Mouse (Mus musculus): ENCODE results near the gene Pigm. TPM values are rescaled to one million over a fixed set of nuclear protein-coding genes. Genes with fewer than 3 reads are reported as not detected.

Gene Pigm
- total RNA-seq, 2 experiments from 2014 or later, result 9.8 to 10.5 TPM

- no peak for DNase-seq (ENCODE audit: low spot score in 2 of 2)
- intact Hi-C loops (cut with DNase I), result no loop called here
These were observed 26.8 kb upstream of the Pigm start for GRCm38 (mm10) chr1:172349504-172349903.

- intact Hi-C loops (cut with DNase I), result no loop called here
- peak; percentile 51 to 82 for DNase-seq (ENCODE audit: low spot score in 2 of 2)
These were observed 26.2 kb upstream of the Pigm start for GRCm38 (mm10) chr1:172349916-172350812.

GRCm38 (mm10) chr1:172352001-172352400 is 24.3 kb upstream of the Pigm start:
- DNase-seq (ENCODE audit: low spot score in 2 of 2), result no peak
- intact Hi-C loops (cut with DNase I), result no loop called here

GRCm38 (mm10) chr1:172352453-172352852 is 23.9 kb upstream of the Pigm start:
- intact Hi-C loops (cut with DNase I), result no loop called here
- DNase-seq (ENCODE audit: low spot score in 2 of 2), result no peak

GRCm38 (mm10) chr1:172355336-172355735 is 21.0 kb upstream of the Pigm start:
- intact Hi-C loops (cut with DNase I), result no loop called here
- DNase-seq (ENCODE audit: low spot score in 2 of 2), result no peak

GRCm38 (mm10) chr1:172357550-172357949 is 18.8 kb upstream of the Pigm start:
- DNase-seq (ENCODE audit: low spot score in 2 of 2), result peak in 1 of 2 experiments; percentile 57
- intact Hi-C loops (cut with DNase I), result no loop called here

- intact Hi-C loops (cut with DNase I), result no loop called here
These were observed 18.0 kb upstream of the Pigm start for GRCm38 (mm10) chr1:172358341-172358740.

GRCm38 (mm10) chr1:172364684-172365083 is 11.7 kb upstream of the Pigm start:
- intact Hi-C loops (cut with DNase I), result loop anchor here (2.0 kb wide), 1 partner anchor 34 kb away; no protein-coding TSS in a partner anchor
- peak; percentile 74 to 88 for DNase-seq (ENCODE audit: low spot score in 2 of 2)

More at GRCm38 (mm10) chr1:172358341-172358740, 18.0 kb upstream of the Pigm start:
- no peak for DNase-seq (ENCODE audit: low spot score in 2 of 2)

GRCm38 (mm10) chr1:172368768-172369418 is 7.5 kb upstream of the Pigm start:
- intact Hi-C loops (cut with DNase I), result no loop called here
- DNase-seq (ENCODE audit: low spot score in 2 of 2), result peak; percentile 41 to 50

- intact Hi-C loops (cut with DNase I), result no loop called here
- DNase-seq (ENCODE audit: low spot score in 2 of 2), result peak in 1 of 2 experiments; percentile 36
These were observed 562 bp downstream of the Pigm start for GRCm38 (mm10) chr1:172376758-172377458.

GRCm38 (mm10) chr1:172380066-172380465 is 3.7 kb downstream of the Pigm start:
- intact Hi-C loops (cut with DNase I), result no loop called here
- DNase-seq (ENCODE audit: low spot score in 2 of 2), result no peak

GRCm38 (mm10) chr1:172382090-172382489 is 5.7 kb downstream of the Pigm start:
- intact Hi-C loops (cut with DNase I), result no loop called here
- no peak for DNase-seq (ENCODE audit: low spot score in 2 of 2)

GRCm38 (mm10) chr1:172387246-172387645 is 10.9 kb downstream of the Pigm start:
- intact Hi-C loops (cut with DNase I), result no loop called here
- no peak for DNase-seq (ENCODE audit: low spot score in 2 of 2)

GRCm38 (mm10) chr1:172390769-172391168 is 14.4 kb downstream of the Pigm start:
- no peak for DNase-seq (ENCODE audit: low spot score in 2 of 2)
- intact Hi-C loops (cut with DNase I), result no loop called here

- intact Hi-C loops (cut with DNase I), result no loop called here
- DNase-seq (ENCODE audit: low spot score in 2 of 2), result peak in 1 of 2 experiments; percentile 39
These were observed 15.6 kb downstream of the Pigm start for GRCm38 (mm10) chr1:172391807-172392581.

GRCm38 (mm10) chr1:172392643-172393170 is 16.4 kb downstream of the Pigm start:
- intact Hi-C loops (cut with DNase I), result no loop called here
- no peak for DNase-seq (ENCODE audit: low spot score in 2 of 2)

- intact Hi-C loops (cut with DNase I), result no loop called here
- no peak for DNase-seq (ENCODE audit: low spot score in 2 of 2)
These were observed 17.4 kb downstream of the Pigm start for GRCm38 (mm10) chr1:172393739-172394138.

- intact Hi-C loops (cut with DNase I), result no loop called here
- DNase-seq (ENCODE audit: low spot score in 2 of 2), result no peak
These were observed 20.8 kb downstream of the Pigm start for GRCm38 (mm10) chr1:172396996-172397752.

Data from left cerebral cortex, postnatal 14 days (tissue).